Mouse (Mus musculus): ENCODE data around the gene Hcfc2.
A peak's percentile ranks its signal among the peaks of the same experiment; 100 is the strongest.

The Hcfc2 gene

GRCm38 (mm10) chr10:82741354-82741753 is 45.4 kb downstream of the Hcfc2 start:
- DNase-seq (ENCODE audit: low spot score), result no peak

GRCm38 (mm10) chr10:82741876-82742275 is 45.9 kb downstream of the Hcfc2 start:
- no peak for DNase-seq (ENCODE audit: low spot score)

DNA sequence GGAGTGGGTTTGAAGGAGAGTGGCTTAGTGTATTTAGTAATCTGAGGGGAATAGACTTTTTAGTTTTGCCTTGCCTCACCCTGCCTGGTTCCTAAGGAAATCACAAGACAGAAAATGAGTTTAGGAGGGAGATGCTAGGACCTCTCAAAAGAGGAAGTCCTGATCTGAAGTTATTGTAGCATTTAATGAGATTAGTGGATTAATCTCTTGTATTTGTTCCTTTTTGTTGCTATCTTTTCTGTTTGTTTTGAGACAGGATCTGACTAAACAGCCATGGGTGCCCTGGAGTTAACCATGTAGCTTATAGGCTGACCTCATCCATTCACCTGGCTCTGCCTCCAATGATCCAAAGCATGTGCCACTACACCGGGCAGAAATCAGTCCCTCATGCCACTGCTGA is 46.6 kb downstream of the Hcfc2 start:
- no peak for DNase-seq (ENCODE audit: low spot score)

GRCm38 (mm10) chr10:82744296-82744695 is 48.3 kb downstream of the Hcfc2 start:
- no peak for DNase-seq (ENCODE audit: low spot score)

DNA sequence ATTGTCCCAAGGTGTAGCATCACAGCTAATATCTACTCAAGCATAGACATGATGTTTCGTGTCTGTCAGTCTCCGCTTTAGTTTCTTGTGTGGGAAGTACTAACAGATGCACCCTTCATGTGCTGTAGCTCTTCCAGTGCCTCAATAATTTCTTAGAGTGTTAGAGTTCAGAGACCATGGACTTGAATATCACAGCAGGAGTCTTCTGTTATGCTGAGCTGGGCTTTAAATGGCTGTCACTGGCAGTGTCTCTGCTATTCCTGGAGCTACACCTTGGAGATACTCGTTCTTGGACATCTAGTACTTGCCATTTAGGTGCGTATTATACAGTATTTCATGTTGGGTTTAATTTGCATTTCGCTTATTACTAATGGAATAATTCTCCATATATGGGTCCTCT is 49.3 kb downstream of the Hcfc2 start:
- DNase-seq (ENCODE audit: low spot score), result no peak

- no peak for DNase-seq (ENCODE audit: low spot score)
These were observed 51.3 kb downstream of the Hcfc2 start for GRCm38 (mm10) chr10:82746988-82747850.

GRCm38 (mm10) chr10:82750778-82751177 is 54.8 kb downstream of the Hcfc2 start:
- no peak for DNase-seq (ENCODE audit: low spot score)

DNA sequence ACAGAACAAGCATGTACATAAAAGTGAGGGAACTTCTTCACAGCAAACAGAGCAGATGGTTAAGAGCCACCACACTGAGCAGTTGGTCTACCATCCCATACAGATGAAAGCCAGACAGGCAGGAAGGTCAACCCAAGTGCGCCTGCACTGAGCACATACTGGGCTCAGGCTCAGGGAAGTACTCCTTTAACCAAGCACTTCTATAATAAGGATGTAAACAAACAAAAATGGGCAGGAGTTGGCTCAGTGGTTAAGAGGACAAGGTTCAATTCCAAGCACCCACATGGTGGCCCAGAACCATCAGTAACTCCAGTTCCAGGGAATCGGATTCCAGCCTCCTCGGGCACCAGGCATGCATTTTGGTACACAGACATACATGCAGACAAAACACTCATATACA is 57.0 kb downstream of the Hcfc2 start:
- DNase-seq (ENCODE audit: low spot score), result no peak

DNA sequence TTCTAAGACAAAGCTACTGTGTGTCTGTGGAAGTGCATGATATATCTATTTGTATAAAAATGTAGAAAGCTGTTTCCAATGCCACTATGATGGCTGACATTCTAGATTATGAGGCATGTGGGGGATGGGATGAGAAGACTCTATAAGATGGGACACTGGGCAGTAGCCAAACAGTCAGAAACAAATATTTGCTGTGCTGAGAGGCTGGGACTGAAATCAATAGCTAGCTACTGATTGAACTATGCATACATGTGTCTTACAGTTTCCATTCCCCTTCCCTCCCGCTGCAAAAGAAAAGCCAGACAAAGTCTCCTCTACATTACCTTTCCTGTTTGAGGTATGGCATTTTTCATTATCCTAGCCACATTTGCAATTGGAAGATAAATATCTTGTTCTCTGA is 58.7 kb downstream of the Hcfc2 start:
- no peak for DNase-seq (ENCODE audit: low spot score)

GRCm38 (mm10) chr10:82755213-82755890 is 59.4 kb downstream of the Hcfc2 start:
- DNase-seq (ENCODE audit: low spot score), result no peak

- no peak for DNase-seq (ENCODE audit: low spot score)
These were observed 60.5 kb downstream of the Hcfc2 start for GRCm38 (mm10) chr10:82756466-82756865.

- no peak for DNase-seq (ENCODE audit: low spot score)
These were observed 61.4 kb downstream of the Hcfc2 start for GRCm38 (mm10) chr10:82757341-82757740.

DNA sequence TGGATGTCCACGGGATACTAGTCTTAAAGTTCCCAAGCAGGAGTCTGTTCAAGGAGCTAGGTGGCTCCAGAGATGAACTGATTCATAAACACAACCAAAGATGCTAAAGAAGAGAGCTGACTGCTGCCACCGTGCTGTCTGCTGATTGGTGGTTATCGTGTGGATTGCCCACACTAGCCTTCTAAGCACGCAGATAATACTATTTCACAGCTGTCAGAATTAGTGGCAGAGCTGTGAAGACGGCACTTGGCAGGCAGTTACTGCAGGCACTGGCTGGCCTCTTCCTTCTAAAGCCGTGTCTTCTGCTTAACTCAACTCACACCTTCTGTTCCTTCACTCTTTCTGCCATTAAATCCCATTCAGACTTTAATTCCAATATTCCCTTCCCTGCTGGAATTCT is 62.4 kb downstream of the Hcfc2 start:
- DNase-seq (ENCODE audit: low spot score), result no peak

DNA sequence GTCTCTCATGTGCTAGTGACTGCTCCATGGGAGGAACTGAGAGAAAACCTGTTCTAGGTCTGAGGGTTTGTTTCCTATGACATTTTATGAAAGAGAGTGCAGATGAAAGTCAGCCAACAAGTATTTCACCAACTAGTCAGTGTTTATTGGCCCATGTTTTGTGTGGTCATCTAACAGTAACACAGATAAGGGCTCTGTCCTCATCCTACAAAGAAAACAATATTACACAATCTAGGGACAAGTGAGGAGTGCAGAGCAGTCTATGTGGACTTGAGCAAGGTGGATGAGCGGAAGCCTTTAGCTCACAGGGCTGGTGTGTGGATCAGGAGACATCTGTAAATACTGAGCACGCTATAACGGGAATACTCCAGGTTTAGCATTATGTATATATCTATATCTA is 62.9 kb downstream of the Hcfc2 start:
- DNase-seq (ENCODE audit: low spot score), result no peak

- no peak for DNase-seq (ENCODE audit: low spot score)
These were observed 63.7 kb downstream of the Hcfc2 start for GRCm38 (mm10) chr10:82759706-82760105.

GRCm38 (mm10) chr10:82761037-82761811 is 65.3 kb downstream of the Hcfc2 start:
- no peak for DNase-seq (ENCODE audit: low spot score)

GRCm38 (mm10) chr10:82762756-82763681 is 67.1 kb downstream of the Hcfc2 start:
- peak; percentile 11 for DNase-seq (ENCODE audit: low spot score)

DNA sequence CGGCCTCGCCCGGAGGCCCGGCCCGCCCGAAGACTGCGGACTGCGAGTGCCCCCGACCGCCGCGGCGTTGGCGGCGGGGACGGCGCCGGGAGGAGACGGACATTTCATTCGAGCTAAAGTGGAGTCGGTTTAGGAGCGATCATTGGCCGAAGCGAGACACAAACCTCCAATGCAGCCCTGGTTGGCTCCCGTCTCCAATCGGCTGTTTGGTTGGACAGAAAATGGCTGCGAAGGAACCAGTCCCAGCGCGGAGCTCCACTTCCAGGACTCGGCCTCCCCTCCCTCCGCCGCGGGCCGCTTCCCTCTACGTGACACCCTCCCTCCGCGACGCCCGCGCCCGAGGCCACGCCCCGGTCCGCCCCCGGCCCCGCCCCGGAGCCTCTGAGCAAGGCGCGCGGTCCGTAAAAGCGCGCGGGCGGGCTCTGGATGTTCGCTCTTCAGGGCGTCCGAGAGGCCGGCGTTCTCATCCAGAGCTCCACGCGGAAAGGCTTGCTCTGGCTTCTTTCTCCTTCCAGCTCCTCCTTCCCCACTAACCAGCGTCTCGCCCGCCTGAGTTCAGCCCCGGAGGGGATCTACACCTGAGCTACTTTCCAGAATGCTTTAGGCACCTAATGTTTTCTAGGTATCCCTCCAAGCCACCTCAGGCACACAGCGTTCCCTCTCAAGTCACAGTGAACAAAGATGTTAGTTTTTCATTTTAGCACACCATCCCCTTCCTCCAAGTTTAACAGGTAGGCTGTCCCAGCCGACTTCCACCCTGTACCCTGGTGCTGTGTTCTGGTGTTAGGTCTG is 68.1 kb downstream of the Hcfc2 start, which contains the start of gene Nfyb:
Gene Nfyb (minus strand): TSS at position 305 of the 792 bp plus-strand sequence.
- peak; percentile 98 for DNase-seq (ENCODE audit: low spot score)

GRCm38 (mm10) chr10:82768901-82769300 is 72.9 kb downstream of the Hcfc2 start:
- no peak for DNase-seq (ENCODE audit: low spot score)

DNA sequence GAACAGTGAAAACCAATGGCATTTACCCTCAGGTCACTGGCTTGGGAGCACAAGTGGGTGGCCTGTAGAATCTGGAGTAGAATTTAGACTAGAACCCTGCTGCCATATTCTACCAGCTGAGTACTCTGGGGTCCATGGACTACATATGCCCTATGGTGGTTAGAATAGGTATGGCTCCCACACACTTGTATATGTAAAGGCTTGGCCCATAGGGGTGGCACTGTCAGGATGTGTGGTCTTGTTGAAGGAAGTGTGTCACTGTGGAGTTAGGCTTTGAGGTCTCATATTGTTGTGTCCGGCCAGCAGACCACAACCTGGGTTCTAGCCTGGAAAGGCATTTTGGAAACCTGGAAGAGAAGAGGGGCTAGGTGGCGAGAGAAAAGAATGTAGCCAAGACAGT is 74.8 kb downstream of the Hcfc2 start:
- no peak for DNase-seq (ENCODE audit: low spot score)
